ENCODE assay signal across 12 mouse cellular contexts in genomic region chr6:119377613-119378012, GRCm38 (mm10). TPM values are rescaled to one million over a fixed set of nuclear protein-coding genes. Genes with fewer than 3 reads are reported as not detected.
DNase-seq lines count a peak whose midpoint lies in the region; ATAC-seq and TF ChIP-seq lines count a peak whose summit lies in the region.
"Had no signal": no experiment of that assay in that cellular context is flagged by ENCODE, and none has a peak within 500 bp of the region (broad histone marks: within the 10 kb centered on the region; RNA-seq: fewer than 3 reads in every experiment).

No protein-coding gene starts in this region.

- no peak for DNase-seq in lung, postnatal 4 days
- DNase-seq in lung, postnatal 0 days (ENCODE audit: low spot score) = peak; percentile 85
- no peak for DNase-seq in kidney, adult 9 months
- DNase-seq: cerebellum, postnatal 10 days; kidney, adult 8-10 months; thymus, postnatal 4 days had no signal

- no peaks in the 10 kb centered on the region for H3K36me3 ChIP-seq in lung, embryonic 16.5 days (ENCODE audit: control insufficient read depth, insufficient read depth, low read length)
- H3K36me3 ChIP-seq in lung, postnatal 0 days (ENCODE audit: insufficient read depth, low read length) = no peaks in the 10 kb centered on the region
- H3K36me3 ChIP-seq in hindbrain, embryonic 13.5 days = no peaks in the 10 kb centered on the region
- H3K36me3 ChIP-seq: midbrain, embryonic 15.5 days had no signal

- peaks cover 4% of the 10 kb centered on the region for H3K4me1 ChIP-seq in lung, embryonic 16.5 days (replicated peaks; ENCODE audit: control insufficient read depth, insufficient read depth, low read length)
- H3K4me1 ChIP-seq in lung, postnatal 0 days (ENCODE audit: insufficient read depth, low read depth, low read length) = peaks cover 11% of the 10 kb centered on the region; the same call in 1 of the 2 replicates
- 0 out of 2 replicates have a peak, but pooled peaks cover 2% of the 10 kb centered on the region for H3K4me1 ChIP-seq in hindbrain, embryonic 13.5 days (replicated peaks)
- H3K4me1 ChIP-seq: midbrain, embryonic 15.5 days had no signal

- 4% methylated on average over 2 of the region's 2 CpGs for WGBS in lung, embryonic 16.5 days
- 6% methylated on average over 2 of the region's 2 CpGs for WGBS in lung, postnatal 0 days
- 81% methylated on average over 2 of the region's 2 CpGs for WGBS in hindbrain, embryonic 13.5 days

- no peak overlapping the region for H3K4me3 ChIP-seq in lung, embryonic 16.5 days (ENCODE audit: low read length)
- no peak overlapping the region for H3K4me3 ChIP-seq in lung, postnatal 0 days (ENCODE audit: low read depth, low read length)
- no peak overlapping the region for H3K4me3 ChIP-seq in hindbrain, embryonic 13.5 days
- H3K4me3 ChIP-seq: midbrain, embryonic 15.5 days had no signal

- no peak overlapping the region for H3K9ac ChIP-seq in lung, embryonic 16.5 days (ENCODE audit: low read length)
- no peak overlapping the region for H3K9ac ChIP-seq in lung, postnatal 0 days (replicated peaks; ENCODE audit: low read depth)
- no peak overlapping the region for H3K9ac ChIP-seq in hindbrain, embryonic 13.5 days
- H3K9ac ChIP-seq: midbrain, embryonic 15.5 days had no signal

- no peak; the same call in 1 of the 2 replicates for ATAC-seq in lung, embryonic 16.5 days (ENCODE audit: low read depth)
- peak; percentile 96 to 97 for ATAC-seq in hematopoietic stem cell, adult 5-6 weeks (replicated peaks in 1 of 2; ENCODE audit: insufficient read depth in 1 of 2, low FRiP score in 2 of 2, low TSS enrichment in 1 of 2, low read depth in 1 of 2, poor library complexity in 2 of 2, severe bottlenecking in 2 of 2)
- peak; percentile 72 for ATAC-seq in lung, postnatal 0 days
- no peak for ATAC-seq in hindbrain, embryonic 13.5 days (ENCODE audit: low FRiP score)
- no peak for ATAC-seq in cerebellum, adult (ENCODE audit: insufficient number of reproducible peaks, low FRiP score, low TSS enrichment)
- ATAC-seq: midbrain, embryonic 15.5 days; Patski had no signal

- no peaks in the 10 kb centered on the region for H3K27me3 ChIP-seq in lung, embryonic 16.5 days (ENCODE audit: control insufficient read depth, insufficient read depth, low read depth, low read length)
- H3K27me3 ChIP-seq in lung, postnatal 0 days (replicated peaks; ENCODE audit: insufficient read depth, low read length) = no peaks in the 10 kb centered on the region
- H3K27me3 ChIP-seq in hindbrain, embryonic 13.5 days = no peaks in the 10 kb centered on the region
- H3K27me3 ChIP-seq: midbrain, embryonic 15.5 days; Patski had no signal

- peak; percentile 72 for TF ChIP-seq EP300 in lung, postnatal 0 days (IDR thresholded peaks at IDR 0.05)

- H3K4me2 ChIP-seq in lung, embryonic 16.5 days (ENCODE audit: low read depth, low read length) = no peak overlapping the region
- H3K4me2 ChIP-seq in lung, postnatal 0 days (replicated peaks; ENCODE audit: low read depth, low read length) = no peak overlapping the region
- H3K4me2 ChIP-seq in hindbrain, embryonic 13.5 days = no peak overlapping the region
- H3K4me2 ChIP-seq: midbrain, embryonic 15.5 days had no signal

- 0 out of 2 replicates have a peak overlapping the region, but pooled peaks have one; percentile 3 for H3K27ac ChIP-seq in lung, embryonic 16.5 days (ENCODE audit: low read length)
- H3K27ac ChIP-seq in lung, postnatal 0 days (ENCODE audit: low read length) = peak overlapping the region; percentile 34; the same call in 1 of the 2 replicates
- no peak overlapping the region for H3K27ac ChIP-seq in hindbrain, embryonic 13.5 days
- H3K27ac ChIP-seq: midbrain, embryonic 15.5 days had no signal

- TF ChIP-seq CTCF in lung, postnatal 0 days (IDR thresholded peaks at IDR 0.05) = no peak

- H3K9me3 ChIP-seq in lung, embryonic 16.5 days (ENCODE audit: control insufficient read depth, low read length) = no peaks in the 10 kb centered on the region
- no peaks in the 10 kb centered on the region for H3K9me3 ChIP-seq in lung, postnatal 0 days (ENCODE audit: low read length)
- H3K9me3 ChIP-seq in hindbrain, embryonic 13.5 days = no peaks in the 10 kb centered on the region
- H3K9me3 ChIP-seq: midbrain, embryonic 15.5 days had no signal

RNA-seq across cellular contexts. Expression of gene Adipor2, which starts 39.9 kb away (rescaled TPM):
- polyA plus RNA-seq in lung, embryonic 16.5 days (2015; fragmentation: Nextera tagmentation; extraction: Ambion mirVana) = 43.4 and 46.4 TPM in 2 replicates
- total RNA-seq in hematopoietic stem cell, adult 5-6 weeks (2017) = 145 and 155 TPM in 2 replicates
- polyA plus RNA-seq in lung, postnatal 0 days (2015; fragmentation: Nextera tagmentation; extraction: Ambion mirVana) = 60.7 and 66.4 TPM in 2 replicates
- polyA plus RNA-seq in hindbrain, embryonic 13.5 days (2015; fragmentation: Nextera tagmentation; extraction: Ambion mirVana) = 38.0 and 44.1 TPM in 2 replicates

RNA-seq across cellular contexts. Expression of gene Lrtm2, which starts 47.0 kb away (rescaled TPM):
- polyA plus RNA-seq in lung, embryonic 16.5 days (2015; fragmentation: Nextera tagmentation; extraction: Ambion mirVana) = 0.04 and 0.18 TPM in 2 replicates
- total RNA-seq in hematopoietic stem cell, adult 5-6 weeks (2017) = 0.25 and 1.3 TPM in 2 replicates
- 0.20 and 0.29 TPM in 2 replicates for polyA plus RNA-seq in lung, postnatal 0 days (2015; fragmentation: Nextera tagmentation; extraction: Ambion mirVana)
- 5.0 and 5.1 TPM in 2 replicates for polyA plus RNA-seq in hindbrain, embryonic 13.5 days (2015; fragmentation: Nextera tagmentation; extraction: Ambion mirVana)

Comparison
In these comparisons a context has a peak if more than half of its experiments do, and no peak if none do; other contexts are left out.
1. ATAC-seq: peak in hematopoietic stem cell, adult 5-6 weeks (2 of 2) and lung, postnatal 0 days (single experiment); none in lung, embryonic 16.5 days (single experiment), hindbrain, embryonic 13.5 days (single experiment) and cerebellum, adult (single experiment).